Mouse (Mus musculus) thymus, postnatal 36 days (tissue): ENCODE results near the gene Ifnlr1.

ENCODE experiments used
- DNase-seq, 2 experiments: peaks; one replicate each; pipeline ENCODE4 v3.0.0; 2022; ENCODE audit warnings: mixed read lengths in 2 of 2

Gene Ifnlr1

DNA sequence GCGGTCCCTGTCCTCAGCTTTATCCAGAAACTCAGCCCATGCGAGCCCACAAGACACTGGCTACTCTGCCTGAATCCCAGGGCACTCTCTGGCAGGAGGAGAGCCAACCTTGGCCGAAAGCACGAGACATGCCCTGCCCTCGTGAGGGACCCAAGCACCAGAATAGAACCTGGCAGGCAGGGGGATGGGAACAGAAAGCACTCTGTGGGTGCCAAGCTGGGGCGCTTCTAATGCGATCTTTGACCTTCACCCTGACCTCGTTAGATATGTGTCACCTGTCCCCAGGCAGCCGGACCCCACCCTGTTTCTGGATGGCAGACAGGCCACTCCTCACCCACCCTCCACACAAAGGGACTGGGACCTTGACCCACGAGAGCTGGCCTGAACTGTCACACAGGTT, 59.5 kb downstream of the Ifnlr1 start:
- no peak for DNase-seq

DNA sequence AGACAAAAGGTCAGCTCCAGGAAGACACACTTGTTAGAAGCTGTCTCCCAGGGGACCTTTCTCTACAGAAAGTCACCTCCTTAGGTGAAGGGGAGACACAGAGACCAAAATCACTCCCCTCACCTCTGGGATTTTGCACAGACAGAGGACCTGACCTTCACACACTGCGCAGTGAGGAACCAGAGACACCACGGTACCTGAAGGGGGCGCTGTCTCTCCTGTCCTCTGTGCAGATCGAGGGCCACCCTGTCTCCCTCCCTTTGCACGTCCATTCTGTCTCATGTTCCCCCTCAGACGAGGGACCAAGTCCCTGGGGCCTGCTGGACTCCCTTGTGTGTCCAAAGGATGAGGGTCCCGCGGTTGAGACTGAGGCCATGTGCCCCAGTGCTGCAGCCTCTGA, 64.8 kb downstream of the Ifnlr1 start:
- DNase-seq, result no peak

DNA sequence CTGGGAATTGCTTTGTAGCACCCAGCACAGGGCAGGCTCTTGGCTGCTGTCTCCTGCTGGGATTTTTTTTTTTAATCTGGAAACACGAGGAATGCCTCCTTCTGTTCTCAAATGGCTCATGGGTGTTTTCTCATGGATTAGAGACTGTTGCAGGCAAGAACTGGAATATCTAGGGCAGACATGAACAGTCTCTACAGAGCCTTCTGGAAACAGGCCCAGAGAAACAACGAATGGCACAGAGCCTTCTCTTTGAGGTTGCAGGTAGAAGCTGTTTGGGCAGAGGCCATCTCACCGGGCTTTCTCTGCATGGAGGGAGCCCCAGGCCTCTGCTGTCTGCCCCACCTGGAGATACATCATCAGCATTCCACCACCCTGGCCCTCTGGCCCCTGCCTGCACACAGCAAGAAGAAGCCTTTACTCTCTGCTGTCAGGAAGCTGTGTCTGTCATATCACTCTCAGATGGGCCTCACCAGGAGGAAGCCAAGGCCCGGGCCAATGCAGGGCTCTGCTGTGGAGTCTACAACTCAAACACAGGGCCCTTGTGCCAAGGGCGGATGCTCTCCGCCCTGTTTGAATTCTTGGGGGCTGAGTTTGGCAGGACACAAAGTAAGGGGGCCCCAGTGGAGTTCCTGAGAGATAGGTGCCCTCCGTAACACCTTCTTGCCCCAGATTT, 66.2 kb downstream of the Ifnlr1 start:
- DNase-seq, result no peak

DNA sequence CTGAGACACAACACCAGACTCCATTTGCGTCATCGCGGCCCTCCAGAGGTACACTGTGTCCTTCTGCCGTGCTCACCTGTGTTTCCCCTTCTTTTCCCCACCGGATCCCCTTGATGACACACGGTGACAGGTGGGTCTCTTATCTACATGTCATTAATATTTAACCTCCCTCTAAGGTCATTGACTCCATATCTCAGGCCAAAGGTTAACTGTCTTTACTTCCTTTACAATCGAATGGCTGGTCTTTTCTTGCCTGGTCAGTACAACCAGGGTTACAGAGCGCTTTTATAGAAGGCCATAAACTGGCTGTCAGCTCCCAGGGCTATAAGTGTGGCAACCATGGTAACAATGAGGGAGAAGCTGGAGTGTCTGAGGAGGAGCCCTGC, 66.7 kb downstream of the Ifnlr1 start:
- DNase-seq, result no peak
